Mouse (Mus musculus) cerebellum, adult 2 months (tissue): ENCODE results near the gene Hsd11b1.

Source experiments
- CTCF ChIP-seq: fragments of 200-500 bp; IDR thresholded peaks from 2 replicates; pipeline ENCODE4 v1.5.1; 2011; ENCODE audit warnings: low read depth, mild to moderate bottlenecking, control low read depth, low read length, moderate library complexity, borderline replicate concordance; ENCODE audit not compliant: insufficient read depth
- POLR2A ChIP-seq: fragments of 200-500 bp; IDR thresholded peaks from 2 replicates; pipeline ENCODE4 v1.6.1; 2011; ENCODE audit warnings: low read length, control low read depth, borderline replicate concordance; ENCODE audit not compliant: insufficient read depth

DNA sequence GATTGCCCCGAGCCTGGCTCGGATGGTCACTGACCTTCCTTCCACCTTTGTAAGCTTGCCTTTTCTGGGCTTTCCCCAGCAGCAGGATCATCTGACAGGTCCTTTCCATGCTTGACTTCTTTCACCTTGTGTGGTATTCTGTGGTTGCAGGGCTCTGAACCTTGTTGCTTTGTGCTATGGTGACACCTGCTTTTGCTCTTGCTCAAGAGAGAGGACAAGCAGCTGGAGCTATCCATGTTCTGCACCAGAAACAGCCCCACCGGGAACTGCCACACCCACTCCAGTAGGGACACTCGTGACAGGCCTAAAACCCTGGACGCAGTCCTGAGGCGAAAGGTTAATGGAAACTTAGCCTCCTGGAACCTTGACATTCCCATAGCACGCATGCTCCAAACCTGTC lies 12.5 kb downstream of the Hsd11b1 start:
- no peak for TF ChIP-seq POLR2A
- TF ChIP-seq CTCF = no peak
